Mouse (Mus musculus) neural tube, embryonic 15.5 days (tissue): ENCODE results near the gene Nrsn2. TPM values are rescaled to one million over a fixed set of nuclear protein-coding genes. Genes with fewer than 3 reads are reported as not detected.
A peak's percentile ranks its signal among the peaks of the same experiment; 100 is the strongest.

Experiments
- ATAC-seq: fragments of 200-750 bp; cut with Nextera tagmentation; 2 replicates; pipeline ENCODE4 v1.8.0; 2017; ENCODE audit warnings: mild to moderate bottlenecking, moderate TSS enrichment, moderate library complexity; ENCODE audit not compliant: low FRiP score
- H3K27ac ChIP-seq: fragments of 300-500 bp; sonication (generic); replicated peaks from 2 replicates; pipeline ENCODE4 v1.5.1; 2015; ENCODE audit warnings: mild to moderate bottlenecking, inconsistent platforms
- H3K27me3 ChIP-seq: fragments of 300-500 bp; sonication (generic); replicated peaks from 2 replicates; pipeline ENCODE4 v1.6.1; 2015; ENCODE audit warnings: inconsistent platforms
- H3K36me3 ChIP-seq: fragments of 300-500 bp; sonication (generic); 2 replicates; pipeline ENCODE4 v1.6.1; 2015; ENCODE audit warnings: inconsistent platforms
- H3K4me1 ChIP-seq: fragments of 300-500 bp; sonication (generic); 2 replicates; pipeline ENCODE4 v1.6.1; 2015; ENCODE audit warnings: inconsistent platforms
- H3K4me2 ChIP-seq: fragments of 300-500 bp; sonication (generic); 2 replicates; pipeline ENCODE4 v1.6.1; 2015; ENCODE audit warnings: inconsistent platforms, mild to moderate bottlenecking, moderate library complexity
- H3K4me3 ChIP-seq: fragments of 300-500 bp; sonication (generic); replicated peaks from 2 replicates; pipeline ENCODE4 v1.5.1; 2015; ENCODE audit warnings: mild to moderate bottlenecking, inconsistent platforms
- H3K9ac ChIP-seq: fragments of 300-500 bp; sonication (generic); replicated peaks from 2 replicates; pipeline ENCODE4 v1.6.1; 2015; ENCODE audit warnings: mild to moderate bottlenecking, inconsistent platforms
- H3K9me3 ChIP-seq: fragments of 300-500 bp; sonication (generic); replicated peaks from 2 replicates; pipeline ENCODE4 v1.6.1; 2016; ENCODE audit warnings: inconsistent platforms
- WGBS: fragments of 180-500 bp; shearing (Covaris S2); methylation state at CpG from one replicate; pipeline ENCODE4 v1.1.7; 2015; ENCODE audit warnings: mixed read lengths; 5-methylcytosine and 5-hydroxymethylcytosine counted together
- polyA plus RNA-seq: library from polyadenylated mRNA; unstranded; fragments of >200 nt; fragmentation: Nextera tagmentation; extraction: Ambion mirVana; gene quantifications from 2 replicates; pipeline ENCODE4 v1.2.1, GENCODE M21; 2015

Gene Nrsn2
- polyA plus RNA-seq, 1 experiment from 2014 or later = 60.3 TPM

GRCm38 (mm10) chr2:152349842-152350540, 26.4 kb downstream of the Nrsn2 start:
- no peak overlapping the region for H3K4me2 ChIP-seq
- WGBS = 92% methylated on average over 8 of the region's 8 CpGs
- no peak overlapping the region for H3K9ac ChIP-seq
- H3K27ac ChIP-seq = no peak overlapping the region
- no peak for ATAC-seq
- H3K27me3 ChIP-seq = peaks cover 5% of the 10 kb centered on the region; the same call in 1 of the 2 replicates
- H3K36me3 ChIP-seq = no peaks in the 10 kb centered on the region
- H3K4me1 ChIP-seq = no peaks in the 10 kb centered on the region
- no peak overlapping the region for H3K4me3 ChIP-seq
- no peaks in the 10 kb centered on the region for H3K9me3 ChIP-seq

GRCm38 (mm10) chr2:152349205-152349604, 27.2 kb downstream of the Nrsn2 start:
- H3K27ac ChIP-seq = no peak overlapping the region
- no peaks in the 10 kb centered on the region for H3K9me3 ChIP-seq
- peaks cover 5% of the 10 kb centered on the region; the same call in 1 of the 2 replicates for H3K27me3 ChIP-seq
- no peaks in the 10 kb centered on the region for H3K36me3 ChIP-seq
- no peak overlapping the region for H3K4me2 ChIP-seq
- H3K9ac ChIP-seq = no peak overlapping the region
- peaks cover 5% of the 10 kb centered on the region for H3K4me1 ChIP-seq
- 87% methylated on average over 6 of the region's 6 CpGs for WGBS
- ATAC-seq = no peak
- H3K4me3 ChIP-seq = no peak overlapping the region

GRCm38 (mm10) chr2:152347722-152348121, 28.7 kb downstream of the Nrsn2 start:
- WGBS = 81% methylated on average over 2 of the region's 2 CpGs
- H3K4me2 ChIP-seq = no peak overlapping the region
- peaks cover 16% of the 10 kb centered on the region for H3K4me1 ChIP-seq
- H3K27ac ChIP-seq = no peak overlapping the region
- H3K9ac ChIP-seq = no peak overlapping the region
- H3K4me3 ChIP-seq = no peak overlapping the region
- no peak for ATAC-seq
- no peaks in the 10 kb centered on the region for H3K36me3 ChIP-seq
- H3K9me3 ChIP-seq = no peaks in the 10 kb centered on the region
- H3K27me3 ChIP-seq = peaks cover 5% of the 10 kb centered on the region; the same call in 1 of the 2 replicates

- ATAC-seq = no peak
- Histone ChIP-seq H3K4me2 (no peak overlapping the region), H3K4me3 (no peak overlapping the region), H3K9ac (no peak overlapping the region), H3K9me3 (no peaks in the 10 kb centered on the region), H3K4me1 (peaks cover 16% of the 10 kb centered on the region), H3K36me3 (no peaks in the 10 kb centered on the region), H3K27me3 (peaks cover 5% of the 10 kb centered on the region; the same call in 1 of the 2 replicates), H3K27ac (no peak overlapping the region)
- WGBS = 60% methylated on average over 9 of the region's 9 CpGs
Observed at GRCm38 (mm10) chr2:152346776-152347465, 29.5 kb downstream of the Nrsn2 start.

GRCm38 (mm10) chr2:152345393-152345792, 31.0 kb downstream of the Nrsn2 start:
- no peak for ATAC-seq
- no peak overlapping the region for H3K9ac ChIP-seq
- peaks cover 16% of the 10 kb centered on the region for H3K4me1 ChIP-seq
- peaks cover 5% of the 10 kb centered on the region; the same call in 1 of the 2 replicates for H3K27me3 ChIP-seq
- H3K27ac ChIP-seq = no peak overlapping the region
- 79% methylated on average over 6 of the region's 6 CpGs for WGBS
- H3K4me2 ChIP-seq = no peak overlapping the region
- no peaks in the 10 kb centered on the region for H3K9me3 ChIP-seq
- H3K36me3 ChIP-seq = no peaks in the 10 kb centered on the region
- H3K4me3 ChIP-seq = no peak overlapping the region

- Histone ChIP-seq H3K36me3 (no peaks in the 10 kb centered on the region), H3K4me3 (no peak overlapping the region), H3K27me3 (peaks cover 5% of the 10 kb centered on the region; the same call in 1 of the 2 replicates), H3K4me2 (peak overlapping the region; percentile 96; the same call in 1 of the 2 replicates), H3K27ac (no peak overlapping the region), H3K9me3 (no peaks in the 10 kb centered on the region), H3K4me1 (peaks cover 16% of the 10 kb centered on the region), H3K9ac (no peak overlapping the region)
- 65% methylated on average over 5 of the region's 5 CpGs for WGBS
- ATAC-seq = no peak
Observed at GRCm38 (mm10) chr2:152344909-152345308, 31.5 kb downstream of the Nrsn2 start.

GRCm38 (mm10) chr2:152344361-152344760, 32.1 kb downstream of the Nrsn2 start:
- peak; percentile 30; the same call in 1 of the 2 replicates for ATAC-seq
- Histone ChIP-seq H3K27ac (no peak overlapping the region), H3K36me3 (no peaks in the 10 kb centered on the region), H3K4me1 (peaks cover 16% of the 10 kb centered on the region), H3K27me3 (peaks cover 5% of the 10 kb centered on the region; the same call in 1 of the 2 replicates), H3K9me3 (no peaks in the 10 kb centered on the region), H3K9ac (peak overlapping the region; percentile 65), H3K4me2 (peak overlapping the region; percentile 96), H3K4me3 (peak overlapping the region; percentile 56)
- 7% methylated on average over 10 of the region's 10 CpGs for WGBS

GRCm38 (mm10) chr2:152343329-152344213, 32.9 kb downstream of the Nrsn2 start, which contains the start of gene Trib3:
Gene Trib3 (minus strand): TSS chr2:152344032.
- no peaks in the 10 kb centered on the region for H3K36me3 ChIP-seq
- H3K4me3 ChIP-seq = peak within 1 kb of the TSS; percentile 56
- peak within 1 kb of the TSS; percentile 96 for H3K4me2 ChIP-seq
- WGBS = under 1% methylated on average over 48 of the region's 52 CpGs
- no peaks in the 10 kb centered on the region for H3K9me3 ChIP-seq
- H3K27ac ChIP-seq = peak within 1 kb of the TSS; percentile 75
- peaks cover 16% of the 10 kb centered on the region for H3K4me1 ChIP-seq
- ATAC-seq = peak; percentile 92
- H3K27me3 ChIP-seq = peaks cover 5% of the 10 kb centered on the region; the same call in 1 of the 2 replicates
- peak within 1 kb of the TSS; percentile 65 for H3K9ac ChIP-seq

GRCm38 (mm10) chr2:152339631-152340179, 36.7 kb downstream of the Nrsn2 start:
- H3K9me3 ChIP-seq = no peaks in the 10 kb centered on the region
- no peak overlapping the region for H3K4me2 ChIP-seq
- ATAC-seq = no peak
- H3K9ac ChIP-seq = no peak overlapping the region
- no peaks in the 10 kb centered on the region for H3K27me3 ChIP-seq
- 83% methylated on average over 22 of the region's 22 CpGs for WGBS
- H3K36me3 ChIP-seq = no peaks in the 10 kb centered on the region
- no peak overlapping the region for H3K4me3 ChIP-seq
- peaks cover 16% of the 10 kb centered on the region for H3K4me1 ChIP-seq
- H3K27ac ChIP-seq = no peak overlapping the region

GRCm38 (mm10) chr2:152338319-152338718, 38.1 kb downstream of the Nrsn2 start:
- WGBS = 86% methylated on average over 13 of the region's 13 CpGs
- ATAC-seq = no peak
- no peaks in the 10 kb centered on the region for H3K9me3 ChIP-seq

More at GRCm38 (mm10) chr2:152338319-152338718, 38.1 kb downstream of the Nrsn2 start:
- no peaks in the 10 kb centered on the region for H3K27me3 ChIP-seq
- no peaks in the 10 kb centered on the region for H3K36me3 ChIP-seq
- no peak overlapping the region for H3K4me2 ChIP-seq
- H3K4me1 ChIP-seq = peaks cover 6% of the 10 kb centered on the region; the same call in 1 of the 2 replicates
- no peak overlapping the region for H3K27ac ChIP-seq
- no peak overlapping the region for H3K4me3 ChIP-seq
- H3K9ac ChIP-seq = no peak overlapping the region
